Mouse (Mus musculus): ENCODE results near the gene Sub1.

Sub1 gene

GRCm38 (mm10) chr15:11965201-11965845, 31.5 kb downstream of the Sub1 start:
- no peak for DNase-seq (ENCODE audit: low spot score in 2 of 2)

GRCm38 (mm10) chr15:11963791-11964525, 32.8 kb downstream of the Sub1 start:
- no peak for DNase-seq (ENCODE audit: low spot score in 2 of 2)

DNA sequence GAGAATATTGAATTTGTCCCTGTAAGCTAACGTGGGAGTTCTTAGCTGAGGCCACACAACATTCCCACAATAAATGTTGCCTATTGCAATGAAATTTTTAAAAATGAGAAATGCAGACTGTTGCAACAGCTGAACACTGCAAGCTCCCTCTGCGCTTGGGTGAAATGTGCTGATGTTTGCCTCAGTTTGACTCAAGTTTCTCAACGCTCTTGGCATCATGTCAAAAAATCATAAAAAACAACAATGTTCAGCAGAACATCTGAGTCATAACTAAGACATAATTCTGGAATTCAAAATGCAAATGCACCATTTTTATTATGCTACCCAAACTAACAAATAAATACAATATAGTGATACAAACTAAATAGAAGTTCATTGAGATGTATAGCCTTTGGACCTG, 37.1 kb downstream of the Sub1 start:
- no peak for DNase-seq (ENCODE audit: low spot score in 2 of 2)

DNA sequence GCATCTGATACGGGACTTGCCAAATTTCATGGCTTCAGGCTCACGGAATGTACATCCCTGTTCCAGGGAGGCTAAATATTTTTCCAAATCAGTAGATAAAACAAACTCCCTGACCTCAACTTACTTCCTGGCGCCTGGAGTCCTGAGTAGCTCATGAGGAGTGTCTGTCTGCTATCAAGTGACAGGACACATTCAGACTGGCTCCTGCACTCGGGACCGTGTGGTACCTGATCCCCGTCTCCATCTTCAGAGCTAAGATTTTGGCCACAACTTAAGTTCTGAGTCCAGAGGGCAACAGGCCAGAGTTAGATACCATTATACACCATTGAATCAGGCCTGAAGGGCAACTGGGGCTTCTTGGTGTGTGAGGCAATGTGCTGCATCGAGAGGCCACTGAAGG, 40.7 kb downstream of the Sub1 start:
- no peak for DNase-seq (ENCODE audit: low spot score in 2 of 2)

- DNase-seq (ENCODE audit: low spot score in 2 of 2): no peak
Observed at GRCm38 (mm10) chr15:11954190-11954589, 42.6 kb downstream of the Sub1 start.

DNA sequence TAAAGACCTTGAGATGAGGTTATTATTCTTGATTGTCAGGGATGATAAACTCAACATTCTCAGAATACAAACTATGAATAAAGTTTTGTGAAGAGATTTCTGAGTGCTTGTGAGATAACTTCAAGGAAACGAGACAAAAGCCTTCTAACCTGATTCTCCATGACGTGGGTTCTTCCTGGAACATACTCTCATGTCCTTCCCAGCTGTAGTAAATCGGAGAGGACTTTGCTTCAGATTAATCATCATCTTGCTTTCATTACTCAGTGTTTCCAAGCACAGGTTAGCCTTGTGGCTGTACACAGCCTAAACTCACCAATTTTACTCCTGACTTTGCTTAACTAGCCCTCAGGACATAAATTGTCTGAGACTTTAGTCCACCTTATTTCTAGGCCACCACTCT, 44.6 kb downstream of the Sub1 start:
- DNase-seq (ENCODE audit: low spot score in 2 of 2): no peak

DNA sequence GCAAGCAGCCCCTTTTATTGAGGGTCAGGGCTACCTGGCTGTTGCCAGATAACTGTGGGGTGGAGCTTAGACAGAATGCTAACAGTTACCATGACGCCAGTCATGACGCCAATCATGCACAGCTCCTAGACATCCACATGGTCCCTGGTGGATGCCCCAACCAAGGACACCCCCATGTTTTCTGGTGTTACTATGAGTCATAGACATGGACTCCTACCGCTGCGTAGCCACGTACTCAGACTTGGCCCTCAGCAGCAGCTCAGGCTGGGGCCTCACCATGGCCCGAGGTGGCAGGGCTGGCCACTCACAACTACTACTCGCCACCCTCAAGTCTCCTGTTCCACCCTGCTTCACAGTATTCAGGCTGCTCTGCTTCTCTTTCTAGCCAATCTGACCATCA, 45.6 kb downstream of the Sub1 start:
- DNase-seq (ENCODE audit: low spot score in 2 of 2): no peak

GRCm38 (mm10) chr15:11950144-11950543, 46.6 kb downstream of the Sub1 start:
- no peak for DNase-seq (ENCODE audit: low spot score in 2 of 2)

- DNase-seq (ENCODE audit: low spot score in 2 of 2): no peak
Observed at GRCm38 (mm10) chr15:11949490-11949889, 47.3 kb downstream of the Sub1 start.

DNA sequence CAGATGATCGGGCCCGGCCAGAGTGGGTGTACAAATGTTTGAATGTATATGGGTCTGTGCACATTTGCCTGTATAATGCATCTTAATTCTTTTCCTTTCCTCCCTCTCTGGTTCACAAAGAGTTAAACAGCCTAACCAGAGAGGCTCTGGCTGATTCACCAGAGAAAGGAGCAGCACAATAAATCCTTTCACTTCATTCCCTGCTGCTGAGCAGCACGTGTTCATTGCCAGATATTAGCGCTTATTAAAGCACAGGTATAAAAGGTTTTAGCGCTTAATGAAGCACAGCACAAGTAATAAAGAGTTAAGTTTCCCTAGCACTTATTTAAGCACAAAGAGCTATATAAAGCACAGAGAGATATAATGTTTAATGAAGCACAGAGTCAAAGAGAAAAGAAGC, 55.9 kb downstream of the Sub1 start:
- no peak for DNase-seq (ENCODE audit: low spot score in 2 of 2)
